Mouse (Mus musculus): Measurements from ENCODE around the gene Erc2. TPM values are rescaled to one million over a fixed set of nuclear protein-coding genes. Genes with fewer than 3 reads are reported as not detected.

Erc2 gene
- polyA plus RNA-seq, 1 experiment from 2014 or later, result 1.9 TPM

GRCm38 (mm10) chr14:27759982-27760381 is 137.8 kb downstream of the Erc2 start:
- Histone ChIP-seq H3K27me3 (ENCODE audit: insufficient read depth, low read length) (no peaks in the 10 kb centered on the region), H3K4me1 (ENCODE audit: insufficient read depth) (no peaks in the 10 kb centered on the region), H3K9me3 (ENCODE audit: low read length) (no peaks in the 10 kb centered on the region), H3K36me3 (replicated peaks; ENCODE audit: insufficient read depth, low read length) (no peaks in the 10 kb centered on the region), H3K4me3 (ENCODE audit: low read depth, low read length) (no peak overlapping the region), H3K9ac (replicated peaks) (no peak overlapping the region), H3K4me2 (ENCODE audit: low read depth, low read length) (no peak overlapping the region), H3K27ac (ENCODE audit: low read depth) (no peak overlapping the region)
- DNase-seq (no peak), ATAC-seq (no peak)
- TF ChIP-seq EP300 (IDR thresholded peaks at IDR 0.05; ENCODE audit: low read depth) (no peak), CTCF (IDR thresholded peaks at IDR 0.05; ENCODE audit: low read depth) (no peak)
- 80% methylated on average over 9 of the region's 9 CpGs for WGBS (ENCODE audit: insufficient replicate concordance)

GRCm38 (mm10) chr14:27775367-27775766 is 153.1 kb downstream of the Erc2 start:
- Histone ChIP-seq H3K4me3 (ENCODE audit: low read depth, low read length) (no peak overlapping the region), H3K9me3 (ENCODE audit: low read length) (no peaks in the 10 kb centered on the region), H3K27me3 (ENCODE audit: insufficient read depth, low read length) (no peaks in the 10 kb centered on the region), H3K27ac (ENCODE audit: low read depth) (no peak overlapping the region), H3K9ac (replicated peaks) (no peak overlapping the region), H3K4me2 (ENCODE audit: low read depth, low read length) (no peak overlapping the region), H3K4me1 (ENCODE audit: insufficient read depth) (no peaks in the 10 kb centered on the region), H3K36me3 (replicated peaks; ENCODE audit: insufficient read depth, low read length) (no peaks in the 10 kb centered on the region)
- WGBS (ENCODE audit: insufficient replicate concordance), result 62% methylated on average over 5 of the region's 5 CpGs
- DNase-seq (no peak), ATAC-seq (no peak)
- no peak for TF ChIP-seq CTCF (IDR thresholded peaks at IDR 0.05; ENCODE audit: low read depth)
- no peak for TF ChIP-seq EP300 (IDR thresholded peaks at IDR 0.05; ENCODE audit: low read depth)

- H3K27me3 ChIP-seq (ENCODE audit: insufficient read depth, low read length), result no peaks in the 10 kb centered on the region
- H3K9me3 ChIP-seq (ENCODE audit: low read length), result no peaks in the 10 kb centered on the region
- H3K9ac ChIP-seq (replicated peaks), result no peak overlapping the region
- TF ChIP-seq EP300 (IDR thresholded peaks at IDR 0.05; ENCODE audit: low read depth) (no peak), CTCF (IDR thresholded peaks at IDR 0.05; ENCODE audit: low read depth) (no peak)
- H3K27ac ChIP-seq (ENCODE audit: low read depth), result no peak overlapping the region
- WGBS (ENCODE audit: insufficient replicate concordance), result 79% methylated on average over 8 of the region's 8 CpGs
- H3K4me1 ChIP-seq (ENCODE audit: insufficient read depth), result no peaks in the 10 kb centered on the region
- no peak overlapping the region for H3K4me2 ChIP-seq (ENCODE audit: low read depth, low read length)
- no peak for ATAC-seq
- H3K4me3 ChIP-seq (ENCODE audit: low read depth, low read length), result no peak overlapping the region
- no peaks in the 10 kb centered on the region for H3K36me3 ChIP-seq (replicated peaks; ENCODE audit: insufficient read depth, low read length)
- no peak for DNase-seq
These were observed 156.3 kb downstream of the Erc2 start for GRCm38 (mm10) chr14:27778503-27778902.

GRCm38 (mm10) chr14:27778982-27779701 is 156.9 kb downstream of the Erc2 start:
- H3K27me3 ChIP-seq (ENCODE audit: insufficient read depth, low read length), result no peaks in the 10 kb centered on the region
- 50% methylated on average over 2 of the region's 2 CpGs for WGBS (ENCODE audit: insufficient replicate concordance)
- H3K4me1 ChIP-seq (ENCODE audit: insufficient read depth), result no peaks in the 10 kb centered on the region
- no peak overlapping the region for H3K4me2 ChIP-seq (ENCODE audit: low read depth, low read length)
- H3K27ac ChIP-seq (ENCODE audit: low read depth), result no peak overlapping the region
- DNase-seq, result no peak
- no peak overlapping the region for H3K4me3 ChIP-seq (ENCODE audit: low read depth, low read length)
- no peak for ATAC-seq
- no peaks in the 10 kb centered on the region for H3K36me3 ChIP-seq (replicated peaks; ENCODE audit: insufficient read depth, low read length)
- H3K9me3 ChIP-seq (ENCODE audit: low read length), result no peaks in the 10 kb centered on the region
- H3K9ac ChIP-seq (replicated peaks), result no peak overlapping the region
- TF ChIP-seq CTCF (IDR thresholded peaks at IDR 0.05; ENCODE audit: low read depth) (no peak), EP300 (IDR thresholded peaks at IDR 0.05; ENCODE audit: low read depth) (no peak)

- WGBS (ENCODE audit: insufficient replicate concordance), result 69% methylated on average over 1 of the region's 1 CpGs
- no peak for DNase-seq
- no peak for TF ChIP-seq CTCF (IDR thresholded peaks at IDR 0.05; ENCODE audit: low read depth)
- no peak for TF ChIP-seq EP300 (IDR thresholded peaks at IDR 0.05; ENCODE audit: low read depth)
These were observed 159.0 kb downstream of the Erc2 start for GRCm38 (mm10) chr14:27781221-27781620.

GRCm38 (mm10) chr14:27784826-27785225 is 162.6 kb downstream of the Erc2 start:
- Histone ChIP-seq H3K4me3 (ENCODE audit: low read depth, low read length) (no peak overlapping the region), H3K9ac (replicated peaks) (no peak overlapping the region), H3K27ac (ENCODE audit: low read depth) (no peak overlapping the region), H3K4me2 (ENCODE audit: low read depth, low read length) (no peak overlapping the region), H3K4me1 (ENCODE audit: insufficient read depth) (no peaks in the 10 kb centered on the region), H3K36me3 (replicated peaks; ENCODE audit: insufficient read depth, low read length) (no peaks in the 10 kb centered on the region), H3K27me3 (ENCODE audit: insufficient read depth, low read length) (no peaks in the 10 kb centered on the region), H3K9me3 (ENCODE audit: low read length) (no peaks in the 10 kb centered on the region)
- no peak for DNase-seq
- TF ChIP-seq EP300 (IDR thresholded peaks at IDR 0.05; ENCODE audit: low read depth), result no peak
- no peak for TF ChIP-seq CTCF (IDR thresholded peaks at IDR 0.05; ENCODE audit: low read depth)
- no peak for ATAC-seq
- 82% methylated on average over 4 of the region's 4 CpGs for WGBS (ENCODE audit: insufficient replicate concordance)

More at GRCm38 (mm10) chr14:27781221-27781620, 159.0 kb downstream of the Erc2 start:
- Histone ChIP-seq H3K9me3 (ENCODE audit: low read length) (no peaks in the 10 kb centered on the region), H3K27me3 (ENCODE audit: insufficient read depth, low read length) (no peaks in the 10 kb centered on the region), H3K4me3 (ENCODE audit: low read depth, low read length) (no peak overlapping the region), H3K9ac (replicated peaks) (no peak overlapping the region), H3K4me2 (ENCODE audit: low read depth, low read length) (no peak overlapping the region), H3K36me3 (replicated peaks; ENCODE audit: insufficient read depth, low read length) (no peaks in the 10 kb centered on the region), H3K4me1 (ENCODE audit: insufficient read depth) (no peaks in the 10 kb centered on the region), H3K27ac (ENCODE audit: low read depth) (no peak overlapping the region)
- no peak for ATAC-seq

Measured in liver, postnatal 0 days (tissue).